Mouse (Mus musculus) olfactory bulb, adult 2 months (tissue): ENCODE measurements at regions not wholly inside any gene's neighbourhood (a gene's known extent, or its start where the extent isn't known, plus 50 kb on each side); places are given as distances from the start of the nearest gene placed in this dataset.

Experiments used
- H3K27ac ChIP-seq: fragments of 200-500 bp; 2 replicates; pipeline ENCODE4 v1.5.1; 2012; ENCODE audit warnings: low read depth, low read length; ENCODE audit not compliant: insufficient read depth
- H3K4me1 ChIP-seq: fragments of 200-500 bp; 2 replicates; pipeline ENCODE4 v1.6.1; 2012; ENCODE audit warnings: low read length; ENCODE audit not compliant: control insufficient read depth, insufficient read depth
- H3K4me3 ChIP-seq: fragments of 200-500 bp; 2 replicates; pipeline ENCODE4 v1.5.1; 2012; ENCODE audit warnings: mild to moderate bottlenecking, low read depth, low read length, moderate library complexity; ENCODE audit not compliant: insufficient read depth
- CTCF ChIP-seq: fragments of 200-500 bp; IDR thresholded peaks from 2 replicates; pipeline ENCODE4 v1.5.1; 2012; ENCODE audit warnings: low read depth, mild to moderate bottlenecking, low read length, moderate library complexity; ENCODE audit not compliant: insufficient read depth
- POLR2A ChIP-seq: fragments of 200-500 bp; IDR thresholded peaks from 2 replicates; pipeline ENCODE4 v1.6.1; 2012; ENCODE audit warnings: mild to moderate bottlenecking, low read depth, low read length, moderate library complexity; ENCODE audit not compliant: insufficient read depth
- WGBS: fragments of 180-500 bp; shearing (Covaris S2); methylation state at CpG from one replicate; pipeline ENCODE4 v1.1.7; 2018; 5-methylcytosine and 5-hydroxymethylcytosine counted together

- TF ChIP-seq CTCF: no peak
- 90% methylated on average over 11 of the region's 11 CpGs for WGBS
- Histone ChIP-seq H3K27ac (no peak overlapping the region), H3K4me3 (no peak overlapping the region), H3K4me1 (no peaks in the 10 kb centered on the region)
Observed at GRCm38 (mm10) chr13:42593488-42594170, 86.8 kb upstream of the Phactr1 start.

- H3K4me1 ChIP-seq: no peaks in the 10 kb centered on the region
- 71% methylated on average over 3 of the region's 3 CpGs for WGBS
- no peak for TF ChIP-seq POLR2A
- no peak for TF ChIP-seq CTCF
- H3K4me3 ChIP-seq: no peak overlapping the region
- no peak overlapping the region for H3K27ac ChIP-seq
Observed at GRCm38 (mm10) chr13:42595180-42595579, 85.2 kb upstream of the Phactr1 start.

GRCm38 (mm10) chr13:42597781-42598180 is 82.6 kb upstream of the Phactr1 start:
- 76% methylated on average over 3 of the region's 3 CpGs for WGBS
- TF ChIP-seq POLR2A (no peak), CTCF (no peak)
- H3K27ac ChIP-seq: no peak overlapping the region
- H3K4me3 ChIP-seq: no peak overlapping the region
- no peaks in the 10 kb centered on the region for H3K4me1 ChIP-seq

DNA sequence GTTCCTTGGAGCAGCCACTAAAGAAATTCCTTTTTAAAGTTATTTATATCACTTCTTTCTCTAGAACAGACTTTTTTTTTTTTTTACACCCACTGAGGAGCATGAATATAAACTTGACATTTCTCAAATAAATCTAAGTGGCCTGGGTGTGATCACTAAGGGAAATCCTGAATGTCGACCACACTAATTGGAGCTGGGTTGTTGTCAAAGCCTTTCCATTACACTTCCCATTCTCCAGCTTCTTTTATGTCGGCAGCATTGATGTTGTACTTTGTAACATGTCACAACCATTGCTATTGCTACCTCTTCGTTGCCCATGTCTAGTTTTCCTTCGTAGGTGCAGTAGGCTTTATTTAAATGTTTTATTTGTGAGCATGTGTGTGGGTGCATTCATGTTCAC is 77.1 kb upstream of the Phactr1 start:
- 75% methylated on average over 4 of the region's 4 CpGs for WGBS
- no peak for TF ChIP-seq POLR2A
- no peak for TF ChIP-seq CTCF
- Histone ChIP-seq H3K4me1 (no peaks in the 10 kb centered on the region), H3K4me3 (no peak overlapping the region), H3K27ac (no peak overlapping the region)

- 86% methylated on average over 10 of the region's 10 CpGs for WGBS
- TF ChIP-seq CTCF (no peak), POLR2A (no peak)
- Histone ChIP-seq H3K4me3 (no peak overlapping the region), H3K4me1 (no peaks in the 10 kb centered on the region), H3K27ac (no peak overlapping the region)
Observed at GRCm38 (mm10) chr13:42607735-42608134, 72.7 kb upstream of the Phactr1 start.

DNA sequence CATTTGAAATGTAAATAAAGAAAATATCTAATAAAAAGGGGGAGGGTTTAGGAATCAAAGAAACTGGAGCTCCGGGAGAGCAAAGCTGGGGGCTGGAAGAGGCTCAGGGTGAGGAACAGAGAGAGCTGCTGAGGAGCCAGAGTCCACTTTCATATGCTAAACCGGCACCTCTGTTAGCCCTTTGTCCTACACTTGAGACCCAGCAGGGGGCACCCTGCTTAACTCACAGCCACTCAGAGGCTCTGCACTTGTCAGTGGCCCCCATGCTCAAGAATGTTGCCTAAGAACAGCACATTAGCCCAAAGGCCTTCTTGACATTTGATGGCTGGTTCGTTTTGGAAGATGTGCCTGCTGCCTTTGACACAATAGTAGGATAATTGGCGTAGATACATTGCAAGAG is 71.5 kb upstream of the Phactr1 start:
- no peak overlapping the region for H3K4me3 ChIP-seq
- 53% methylated on average over 4 of the region's 4 CpGs for WGBS
- H3K4me1 ChIP-seq: no peaks in the 10 kb centered on the region
- TF ChIP-seq CTCF: no peak
- TF ChIP-seq POLR2A: no peak
- H3K27ac ChIP-seq: no peak overlapping the region

- WGBS: 87% methylated on average over 4 of the region's 4 CpGs
Observed at GRCm38 (mm10) chr13:42613326-42613725, 67.1 kb upstream of the Phactr1 start.

DNA sequence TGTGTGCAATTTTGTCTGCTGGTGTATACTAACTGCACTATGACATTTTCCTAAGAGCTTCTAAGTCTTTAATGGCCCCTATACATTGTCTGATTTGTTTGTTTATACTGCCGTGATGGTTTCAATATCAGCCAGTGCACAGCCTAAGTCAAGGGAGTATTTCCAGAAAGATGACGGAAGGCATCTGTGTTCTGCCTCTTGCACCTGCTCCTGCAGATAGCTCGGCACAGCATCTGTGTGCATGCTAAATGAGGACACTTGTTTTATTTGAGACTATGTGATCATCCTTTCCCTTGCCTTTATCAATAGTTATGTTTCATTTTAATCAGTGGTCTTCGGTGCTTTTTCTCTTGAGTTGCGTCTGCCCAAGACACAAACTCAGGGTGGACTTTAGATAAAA is 64.6 kb upstream of the Phactr1 start:
- Histone ChIP-seq H3K4me1 (no peaks in the 10 kb centered on the region), H3K27ac (no peak overlapping the region), H3K4me3 (no peak overlapping the region)
- TF ChIP-seq POLR2A: no peak
- no peak for TF ChIP-seq CTCF
- WGBS: 86% methylated on average over 5 of the region's 5 CpGs

More at GRCm38 (mm10) chr13:42613326-42613725, 67.1 kb upstream of the Phactr1 start:
- no peak for TF ChIP-seq POLR2A
- no peak for TF ChIP-seq CTCF
- Histone ChIP-seq H3K4me1 (no peaks in the 10 kb centered on the region), H3K27ac (no peak overlapping the region), H3K4me3 (no peak overlapping the region)

DNA sequence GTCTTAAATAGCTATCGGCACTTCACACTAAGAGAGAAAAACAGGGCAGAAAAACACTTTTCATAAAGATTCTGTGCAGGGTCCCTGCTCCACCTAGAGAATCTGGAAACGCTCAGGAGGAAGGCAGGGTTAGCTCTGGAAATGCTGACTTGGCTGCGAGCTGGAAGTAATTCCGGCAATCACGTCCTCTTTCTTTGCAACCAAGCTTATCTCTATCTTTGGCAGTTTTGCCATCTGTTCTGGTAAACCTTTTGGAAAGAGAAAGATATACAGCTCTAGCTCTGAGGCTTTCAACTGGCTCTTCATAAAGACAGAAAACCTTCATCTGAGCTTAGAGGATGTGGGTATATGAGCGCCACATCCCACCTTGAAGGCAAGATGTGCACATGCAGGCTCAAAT is 63.2 kb upstream of the Phactr1 start:
- TF ChIP-seq CTCF (no peak), POLR2A (no peak)
- 94% methylated on average over 6 of the region's 6 CpGs for WGBS
- no peak overlapping the region for H3K4me3 ChIP-seq
- H3K27ac ChIP-seq: no peak overlapping the region
- no peaks in the 10 kb centered on the region for H3K4me1 ChIP-seq

DNA sequence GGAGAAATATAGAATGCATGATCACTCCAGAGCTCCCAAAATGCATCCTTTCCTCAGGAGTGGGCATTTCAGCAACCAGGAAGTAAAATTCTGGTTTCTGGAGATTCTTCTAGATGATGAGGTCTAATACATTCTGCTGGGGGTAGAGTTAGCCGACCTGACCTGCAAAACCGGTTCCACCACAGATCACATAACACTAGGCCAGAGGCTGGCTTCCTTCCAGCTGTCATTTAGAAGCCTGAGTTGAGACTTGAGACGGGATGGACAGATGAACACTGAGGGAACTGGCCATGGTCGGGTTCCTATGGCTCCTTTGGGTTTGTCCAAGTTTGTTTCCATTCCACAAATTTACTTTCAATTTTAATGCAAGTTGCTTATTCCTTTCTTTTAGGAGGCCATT is 62.6 kb upstream of the Phactr1 start:
- TF ChIP-seq POLR2A (no peak), CTCF (no peak)
- no peaks in the 10 kb centered on the region for H3K4me1 ChIP-seq
- WGBS: 63% methylated on average over 4 of the region's 4 CpGs
- H3K27ac ChIP-seq: no peak overlapping the region
- H3K4me3 ChIP-seq: no peak overlapping the region
